Mouse (Mus musculus): ENCODE results near the gene Tet1. TPM values are rescaled to one million over a fixed set of nuclear protein-coding genes. Genes with fewer than 3 reads are reported as not detected.

Tet1 gene
- polyA plus RNA-seq, 1 experiment from 2014 or later, result 22.8 TPM

- Histone ChIP-seq H3K4me2 (peak overlapping the region; percentile 90), H3K27ac (peak overlapping the region; percentile 74), H3K27me3 (no peaks in the 10 kb centered on the region), H3K9ac (peak overlapping the region; percentile 64), H3K9me3 (no peaks in the 10 kb centered on the region), H3K4me1 (peaks cover 6% of the 10 kb centered on the region; the same call in 1 of the 2 replicates), H3K4me3 (peak overlapping the region; percentile 64), H3K36me3 (no peaks in the 10 kb centered on the region)
- under 1% methylated on average over 56 of the region's 56 CpGs for WGBS
- peak; percentile 70 for ATAC-seq (ENCODE audit: insufficient number of reproducible peaks, low FRiP score, low TSS enrichment, low read depth)
These were observed 21.8 kb downstream of the Tet1 start for GRCm38 (mm10) chr10:62886799-62887591.

- Histone ChIP-seq H3K4me3 (peak overlapping the region; percentile 64), H3K4me1 (peaks cover 6% of the 10 kb centered on the region; the same call in 1 of the 2 replicates), H3K9me3 (no peaks in the 10 kb centered on the region), H3K27me3 (no peaks in the 10 kb centered on the region), H3K27ac (peak overlapping the region; percentile 74), H3K4me2 (peak overlapping the region; percentile 90), H3K36me3 (no peaks in the 10 kb centered on the region), H3K9ac (peak overlapping the region; percentile 64)
- ATAC-seq (ENCODE audit: insufficient number of reproducible peaks, low FRiP score, low TSS enrichment, low read depth), result no peak
- under 1% methylated on average over 38 of the region's 38 CpGs for WGBS
These were observed 22.6 kb downstream of the Tet1 start for GRCm38 (mm10) chr10:62885969-62886798.

- Histone ChIP-seq H3K4me1 (peaks cover 6% of the 10 kb centered on the region; the same call in 1 of the 2 replicates), H3K27ac (no peak overlapping the region), H3K4me2 (peak overlapping the region; percentile 90), H3K36me3 (no peaks in the 10 kb centered on the region), H3K27me3 (no peaks in the 10 kb centered on the region), H3K4me3 (peak overlapping the region; percentile 64), H3K9me3 (no peaks in the 10 kb centered on the region), H3K9ac (no peak overlapping the region)
- no peak for ATAC-seq (ENCODE audit: insufficient number of reproducible peaks, low FRiP score, low TSS enrichment, low read depth)
- 34% methylated on average over 10 of the region's 10 CpGs for WGBS
These were observed 23.3 kb downstream of the Tet1 start for GRCm38 (mm10) chr10:62885460-62885859.

- WGBS, result 60% methylated on average over 1 of the region's 1 CpGs
- ATAC-seq (ENCODE audit: insufficient number of reproducible peaks, low FRiP score, low TSS enrichment, low read depth), result no peak
- no peak overlapping the region for H3K27ac ChIP-seq
- peaks cover 6% of the 10 kb centered on the region; the same call in 1 of the 2 replicates for H3K4me1 ChIP-seq
- H3K4me3 ChIP-seq, result no peak overlapping the region
- no peak overlapping the region for H3K4me2 ChIP-seq
- no peak overlapping the region for H3K9ac ChIP-seq
- H3K27me3 ChIP-seq, result no peaks in the 10 kb centered on the region
- no peaks in the 10 kb centered on the region for H3K9me3 ChIP-seq
- peaks cover 4% of the 10 kb centered on the region; the same call in 1 of the 2 replicates for H3K36me3 ChIP-seq
These were observed 24.3 kb downstream of the Tet1 start for GRCm38 (mm10) chr10:62884517-62884916.

- Histone ChIP-seq H3K9me3 (no peaks in the 10 kb centered on the region), H3K27ac (no peak overlapping the region), H3K36me3 (peaks cover 9% of the 10 kb centered on the region), H3K27me3 (no peaks in the 10 kb centered on the region), H3K4me2 (0 out of 2 replicates have a peak overlapping the region, but pooled peaks have one; percentile 0), H3K4me3 (no peak overlapping the region), H3K4me1 (peaks cover 6% of the 10 kb centered on the region; the same call in 1 of the 2 replicates), H3K9ac (no peak overlapping the region)
- WGBS, result 13% methylated on average over 9 of the region's 9 CpGs
- no peak for ATAC-seq (ENCODE audit: insufficient number of reproducible peaks, low FRiP score, low TSS enrichment, low read depth)
These were observed 24.8 kb downstream of the Tet1 start for GRCm38 (mm10) chr10:62883933-62884372.

- Histone ChIP-seq H3K4me3 (no peak overlapping the region), H3K4me2 (no peak overlapping the region), H3K4me1 (peaks cover 3% of the 10 kb centered on the region; the same call in 1 of the 2 replicates), H3K9ac (no peak overlapping the region), H3K27me3 (no peaks in the 10 kb centered on the region), H3K27ac (no peak overlapping the region), H3K9me3 (no peaks in the 10 kb centered on the region), H3K36me3 (peaks cover 22% of the 10 kb centered on the region)
- ATAC-seq (ENCODE audit: insufficient number of reproducible peaks, low FRiP score, low TSS enrichment, low read depth), result no peak
- 49% methylated on average over 5 of the region's 5 CpGs for WGBS
These were observed 27.6 kb downstream of the Tet1 start for GRCm38 (mm10) chr10:62881211-62881610.

GRCm38 (mm10) chr10:62878056-62878455, 30.7 kb downstream of the Tet1 start:
- Histone ChIP-seq H3K9ac (no peak overlapping the region), H3K4me3 (no peak overlapping the region), H3K4me1 (no peaks in the 10 kb centered on the region), H3K9me3 (no peaks in the 10 kb centered on the region), H3K27ac (no peak overlapping the region), H3K4me2 (no peak overlapping the region), H3K36me3 (peaks cover 22% of the 10 kb centered on the region), H3K27me3 (no peaks in the 10 kb centered on the region)
- ATAC-seq (ENCODE audit: insufficient number of reproducible peaks, low FRiP score, low TSS enrichment, low read depth), result no peak
- 86% methylated on average over 13 of the region's 13 CpGs for WGBS

- no peak for ATAC-seq (ENCODE audit: insufficient number of reproducible peaks, low FRiP score, low TSS enrichment, low read depth)
- H3K4me1 ChIP-seq, result no peaks in the 10 kb centered on the region
- WGBS, result 85% methylated on average over 4 of the region's 4 CpGs
- no peak overlapping the region for H3K9ac ChIP-seq
- no peak overlapping the region for H3K4me3 ChIP-seq
- no peaks in the 10 kb centered on the region for H3K9me3 ChIP-seq
- H3K27me3 ChIP-seq, result no peaks in the 10 kb centered on the region
- H3K4me2 ChIP-seq, result no peak overlapping the region
- no peak overlapping the region for H3K27ac ChIP-seq
- peaks cover 22% of the 10 kb centered on the region for H3K36me3 ChIP-seq
These were observed 33.2 kb downstream of the Tet1 start for GRCm38 (mm10) chr10:62875565-62875964.

- whole genome bisulfite sequencing, result 82% methylated on average over 4 of the region's 4 CpGs
- no peaks in the 10 kb centered on the region for H3K27me3 ChIP-seq
- H3K27ac ChIP-seq, result no peak overlapping the region
- no peak overlapping the region for H3K4me3 ChIP-seq
- no peak overlapping the region for H3K4me2 ChIP-seq
- ATAC-seq (ENCODE audit: insufficient number of reproducible peaks, low FRiP score, low TSS enrichment, low read depth), result no peak
- no peaks in the 10 kb centered on the region for H3K9me3 ChIP-seq
- peaks cover 22% of the 10 kb centered on the region for H3K36me3 ChIP-seq
- no peaks in the 10 kb centered on the region for H3K4me1 ChIP-seq
- H3K9ac ChIP-seq, result no peak overlapping the region
These were observed 34.0 kb downstream of the Tet1 start for GRCm38 (mm10) chr10:62874828-62875227.

GRCm38 (mm10) chr10:62866035-62866791, 42.6 kb downstream of the Tet1 start:
- Histone ChIP-seq H3K9me3 (no peaks in the 10 kb centered on the region), H3K9ac (peak overlapping the region; percentile 57; the same call in 1 of the 2 replicates), H3K4me1 (peaks cover 24% of the 10 kb centered on the region), H3K4me2 (peak overlapping the region; percentile 84), H3K27ac (peak overlapping the region; percentile 79), H3K4me3 (peak overlapping the region; percentile 48), H3K27me3 (no peaks in the 10 kb centered on the region), H3K36me3 (0 out of 2 replicates have a peak, but pooled peaks cover 4% of the 10 kb centered on the region)
- 32% methylated on average over 11 of the region's 11 CpGs for WGBS
- ATAC-seq (ENCODE audit: insufficient number of reproducible peaks, low FRiP score, low TSS enrichment, low read depth), result no peak; the same call in 1 of the 2 replicates

Data from limb, embryonic 15.5 days (tissue).